22 mouse cellular contexts compared by ENCODE assay signal in genomic region chr4:100670553-100670952, GRCm38 (mm10).
DNase-seq lines count a peak whose midpoint lies in the region; ATAC-seq lines count a peak whose summit lies in the region.
"Had no signal": no experiment of that assay in that cellular context is flagged by ENCODE, and none has a peak within 500 bp of the region (broad histone marks: within the 10 kb centered on the region; RNA-seq: fewer than 3 reads in every experiment).

No protein-coding gene starts in this region.

- peak; percentile 35 to 50 for DNase-seq in cerebellum, postnatal 10 days
- DNase-seq in hindbrain, embryonic 10.5 days (ENCODE audit: low spot score), result no peak
- DNase-seq in midbrain, embryonic 10.5 days (ENCODE audit: low spot score), result no peak
- no peak for DNase-seq in midbrain, embryonic 11.5 days (ENCODE audit: low spot score, missing footprints)
- DNase-seq: adrenal gland, adult 8-10 months; adrenal gland, postnatal 25 days; cerebellum, adult 18-20 months; cerebellum, adult 9-10 months; gastrocnemius, postnatal 10 days; gastrocnemius, postnatal 36 days; heart, postnatal 10 days; heart, postnatal 36 days; kidney, adult 11 months had no signal

- H3K4me3 ChIP-seq in hindbrain, embryonic 13.5 days, result no peak overlapping the region
- no peak overlapping the region for H3K4me3 ChIP-seq in hindbrain, embryonic 10.5 days
- no peak overlapping the region for H3K4me3 ChIP-seq in midbrain, embryonic 10.5 days
- no peak overlapping the region for H3K4me3 ChIP-seq in midbrain, embryonic 11.5 days (ENCODE audit: low read depth, low read length)
- H3K4me3 ChIP-seq in intestine, embryonic 15.5 days (replicated peaks), result no peak overlapping the region
- H3K4me3 ChIP-seq: forebrain, embryonic 10.5 days; forebrain, embryonic 13.5 days; heart, embryonic 12.5 days; heart, embryonic 15.5 days had no signal

- H3K9ac ChIP-seq in hindbrain, embryonic 13.5 days, result no peak overlapping the region
- no peak overlapping the region for H3K9ac ChIP-seq in midbrain, embryonic 11.5 days (ENCODE audit: low read length)
- no peak overlapping the region for H3K9ac ChIP-seq in intestine, embryonic 15.5 days
- H3K9ac ChIP-seq: forebrain, embryonic 13.5 days; heart, embryonic 12.5 days; heart, embryonic 15.5 days had no signal

- H3K9me3 ChIP-seq in hindbrain, embryonic 13.5 days, result no peaks in the 10 kb centered on the region
- no peaks in the 10 kb centered on the region for H3K9me3 ChIP-seq in hindbrain, embryonic 10.5 days
- no peaks in the 10 kb centered on the region for H3K9me3 ChIP-seq in midbrain, embryonic 10.5 days (replicated peaks)
- no peaks in the 10 kb centered on the region for H3K9me3 ChIP-seq in midbrain, embryonic 11.5 days (ENCODE audit: control insufficient read depth, low read length)
- no peaks in the 10 kb centered on the region for H3K9me3 ChIP-seq in intestine, embryonic 15.5 days
- H3K9me3 ChIP-seq: forebrain, embryonic 10.5 days; forebrain, embryonic 13.5 days; heart, embryonic 12.5 days; heart, embryonic 15.5 days had no signal

- 76% methylated on average over 5 of the region's 5 CpGs for WGBS in hindbrain, embryonic 13.5 days
- WGBS in hindbrain, embryonic 10.5 days, result 83% methylated on average over 5 of the region's 5 CpGs
- 90% methylated on average over 5 of the region's 5 CpGs for WGBS in midbrain, embryonic 10.5 days
- WGBS in midbrain, embryonic 11.5 days, result 90% methylated on average over 5 of the region's 5 CpGs
- WGBS in intestine, embryonic 15.5 days, result 70% methylated on average over 5 of the region's 5 CpGs

- H3K4me2 ChIP-seq in hindbrain, embryonic 13.5 days, result no peak overlapping the region
- no peak overlapping the region for H3K4me2 ChIP-seq in midbrain, embryonic 11.5 days
- no peak overlapping the region for H3K4me2 ChIP-seq in intestine, embryonic 15.5 days (replicated peaks)
- H3K4me2 ChIP-seq: forebrain, embryonic 13.5 days; heart, embryonic 12.5 days; heart, embryonic 15.5 days had no signal

- H3K4me1 ChIP-seq in hindbrain, embryonic 13.5 days (replicated peaks), result peaks cover 10% of the 10 kb centered on the region
- H3K4me1 ChIP-seq in hindbrain, embryonic 10.5 days (replicated peaks), result no peaks in the 10 kb centered on the region
- peaks cover under 1% of the 10 kb centered on the region for H3K4me1 ChIP-seq in midbrain, embryonic 10.5 days
- H3K4me1 ChIP-seq in midbrain, embryonic 11.5 days (ENCODE audit: control insufficient read depth, insufficient read depth, low read length), result no peaks in the 10 kb centered on the region
- no peaks in the 10 kb centered on the region for H3K4me1 ChIP-seq in intestine, embryonic 15.5 days (replicated peaks)
- H3K4me1 ChIP-seq: forebrain, embryonic 13.5 days had no signal

- ATAC-seq in cerebellum, adult (ENCODE audit: insufficient number of reproducible peaks, low FRiP score, low TSS enrichment), result no peak
- 0 out of 2 replicates have a peak, but pooled peaks have one; percentile 57 for ATAC-seq in hindbrain, embryonic 13.5 days (ENCODE audit: low FRiP score)
- ATAC-seq in midbrain, embryonic 11.5 days (ENCODE audit: low FRiP score), result no peak
- no peak for ATAC-seq in intestine, embryonic 15.5 days
- ATAC-seq: activated CD4-positive, CD25-positive, alpha-beta regulatory T cell, adult 4 months; forebrain, embryonic 13.5 days; forebrain, embryonic 16.5 days had no signal

- no peaks in the 10 kb centered on the region for H3K36me3 ChIP-seq in hindbrain, embryonic 13.5 days
- no peaks in the 10 kb centered on the region for H3K36me3 ChIP-seq in hindbrain, embryonic 10.5 days
- H3K36me3 ChIP-seq in midbrain, embryonic 10.5 days, result no peaks in the 10 kb centered on the region
- H3K36me3 ChIP-seq in midbrain, embryonic 11.5 days (ENCODE audit: control insufficient read depth, insufficient read depth, low read length), result no peaks in the 10 kb centered on the region
- H3K36me3 ChIP-seq in intestine, embryonic 15.5 days, result no peaks in the 10 kb centered on the region
- H3K36me3 ChIP-seq: forebrain, embryonic 10.5 days; heart, embryonic 12.5 days; heart, embryonic 15.5 days had no signal

- no peak overlapping the region for H3K27ac ChIP-seq in hindbrain, embryonic 13.5 days
- H3K27ac ChIP-seq in hindbrain, embryonic 10.5 days, result no peak overlapping the region
- H3K27ac ChIP-seq in midbrain, embryonic 10.5 days (replicated peaks), result 0 out of 2 replicates have a peak overlapping the region, but pooled peaks have one; percentile 14
- no peak overlapping the region for H3K27ac ChIP-seq in midbrain, embryonic 11.5 days (ENCODE audit: low read depth, low read length)
- H3K27ac ChIP-seq in intestine, embryonic 15.5 days, result no peak overlapping the region
- H3K27ac ChIP-seq: forebrain, embryonic 10.5 days; forebrain, embryonic 13.5 days; heart, embryonic 15.5 days had no signal

- no peaks in the 10 kb centered on the region for H3K27me3 ChIP-seq in hindbrain, embryonic 13.5 days
- H3K27me3 ChIP-seq in hindbrain, embryonic 10.5 days (ENCODE audit: insufficient read depth, poor library complexity, severe bottlenecking), result no peaks in the 10 kb centered on the region
- H3K27me3 ChIP-seq in midbrain, embryonic 10.5 days (ENCODE audit: low read depth, poor library complexity, severe bottlenecking), result no peaks in the 10 kb centered on the region
- H3K27me3 ChIP-seq in midbrain, embryonic 11.5 days (ENCODE audit: control insufficient read depth, insufficient read depth, low read length), result no peaks in the 10 kb centered on the region
- no peaks in the 10 kb centered on the region for H3K27me3 ChIP-seq in intestine, embryonic 15.5 days (replicated peaks)
- H3K27me3 ChIP-seq: forebrain, embryonic 13.5 days; heart, embryonic 12.5 days; heart, embryonic 15.5 days had no signal

Comparison
In these comparisons a context has a peak if more than half of its experiments do, and no peak if none do; other contexts are left out.
1. DNase-seq: peak in cerebellum, postnatal 10 days (2 of 2); none in hindbrain, embryonic 10.5 days (single experiment), midbrain, embryonic 10.5 days (single experiment) and midbrain, embryonic 11.5 days (single experiment).